Mouse (Mus musculus) neural tube, embryonic 11.5 days (tissue): ENCODE measurements around the gene Mdh2. TPM values are rescaled to one million over a fixed set of nuclear protein-coding genes. Genes with fewer than 3 reads are reported as not detected.

Source experiments
- ATAC-seq: fragments of 200-750 bp; cut with Nextera tagmentation; 2 replicates; pipeline ENCODE4 v1.8.0; 2017; ENCODE audit warnings: moderate number of reproducible peaks, mild to moderate bottlenecking, moderate TSS enrichment, moderate library complexity; ENCODE audit not compliant: insufficient read depth, low FRiP score, low TSS enrichment
- DNase-seq: peaks from one replicate; pipeline ENCODE4 v3.0.0-alpha.2; 2015; ENCODE audit warnings: low spot score
- H3K27ac ChIP-seq: fragments of 300-500 bp; sonication (generic); 2 replicates; pipeline ENCODE4 v1.5.1; 2014; ENCODE audit warnings: low read depth, mild to moderate bottlenecking, low read length
- H3K27me3 ChIP-seq: fragments of 300-500 bp; sonication (generic); 2 replicates; pipeline ENCODE4 v1.6.1; 2014; ENCODE audit warnings: mild to moderate bottlenecking, low read length, mixed read lengths; ENCODE audit not compliant: control insufficient read depth, insufficient read depth
- H3K36me3 ChIP-seq: fragments of 300-500 bp; sonication (generic); 2 replicates; pipeline ENCODE4 v1.6.1; 2014; ENCODE audit warnings: mild to moderate bottlenecking, low read length, moderate library complexity, mixed read lengths; ENCODE audit not compliant: control insufficient read depth, insufficient read depth
- H3K4me1 ChIP-seq: fragments of 300-500 bp; sonication (generic); 2 replicates; pipeline ENCODE4 v1.6.1; 2014; ENCODE audit warnings: low read length, mixed read lengths; ENCODE audit not compliant: control insufficient read depth, insufficient read depth
- H3K4me2 ChIP-seq: fragments of 300-500 bp; sonication (generic); 2 replicates; pipeline ENCODE4 v1.6.1; 2014; ENCODE audit warnings: low read depth, mild to moderate bottlenecking, moderate library complexity
- H3K4me3 ChIP-seq: fragments of 300-500 bp; sonication (generic); 2 replicates; pipeline ENCODE4 v1.5.1; 2014; ENCODE audit warnings: low read depth, low read length
- H3K9ac ChIP-seq: fragments of 300-500 bp; sonication (generic); 2 replicates; pipeline ENCODE4 v1.6.1; 2014; ENCODE audit warnings: mild to moderate bottlenecking, low read length
- H3K9me3 ChIP-seq: fragments of 300-500 bp; sonication (generic); 2 replicates; pipeline ENCODE4 v1.6.1; 2016; ENCODE audit warnings: low read length; ENCODE audit not compliant: control insufficient read depth
- WGBS: fragments of 180-500 bp; shearing (Covaris S2); extraction: QIAGEN DNeasy Blood & Tissue Kit; methylation state at CpG from one replicate; pipeline ENCODE4 v1.1.7; 2014; 5-methylcytosine and 5-hydroxymethylcytosine counted together
- polyA plus RNA-seq: library from polyadenylated mRNA; unstranded; fragments of >200 nt; fragmentation: Nextera tagmentation; extraction: Ambion mirVana; gene quantifications from 2 replicates; pipeline ENCODE4 v1.2.1, GENCODE M21; 2014

The Mdh2 gene
- polyA plus RNA-seq, 1 experiment from 2014 or later = 630 TPM

DNA sequence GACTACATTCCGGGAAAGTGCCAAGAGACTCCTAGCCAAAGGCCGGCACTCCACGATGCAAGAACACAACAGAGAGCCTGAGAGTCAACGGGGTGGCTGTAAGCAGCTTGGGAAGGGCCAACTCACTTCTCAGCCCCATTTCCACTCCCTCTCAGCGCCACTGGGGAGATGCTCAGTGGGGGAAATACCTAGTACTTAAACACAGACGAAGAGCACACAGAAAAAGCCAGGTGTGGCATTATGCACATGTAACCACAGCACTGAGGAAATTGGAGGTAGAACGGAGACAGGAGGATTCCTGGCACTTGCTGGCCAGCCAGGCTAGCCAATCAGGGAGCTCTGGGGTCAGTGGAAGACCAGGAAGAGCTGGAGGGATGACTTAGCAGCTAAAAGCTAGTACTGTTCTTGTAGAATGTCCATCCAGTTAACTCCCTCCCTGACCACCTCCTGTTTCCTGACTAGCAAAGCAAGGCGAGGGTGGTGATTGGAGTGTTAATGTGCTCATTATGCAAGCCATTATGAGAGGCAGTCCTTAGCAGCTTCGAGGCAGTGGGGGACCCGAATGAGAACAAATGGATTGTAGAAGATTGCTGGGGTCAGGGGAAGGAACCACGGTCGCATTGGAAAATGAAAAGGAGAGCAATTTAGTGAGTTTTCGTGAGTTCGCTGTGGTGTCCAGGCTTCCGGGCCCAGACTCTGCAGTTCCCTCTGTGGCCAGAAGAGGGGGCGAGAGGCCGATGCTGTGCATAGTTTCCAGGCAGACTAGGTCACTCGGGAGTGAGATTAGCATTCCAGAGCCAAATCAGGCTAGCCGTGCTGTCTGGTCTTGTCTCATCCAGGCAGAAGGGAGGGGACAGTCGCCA is 15.9 kb downstream of the Mdh2 start:
- peak overlapping the region; percentile 35 for H3K4me2 ChIP-seq
- H3K4me1 ChIP-seq = peaks cover 4% of the 10 kb centered on the region; the same call in 1 of the 2 replicates
- WGBS = 9% methylated on average over 20 of the region's 20 CpGs
- peak overlapping the region; percentile 49 for H3K9ac ChIP-seq
- H3K27ac ChIP-seq = peak overlapping the region; percentile 82
- DNase-seq (peak; percentile 89), ATAC-seq (peak; percentile 90)
- H3K9me3 ChIP-seq = no peaks in the 10 kb centered on the region
- H3K4me3 ChIP-seq = no peak overlapping the region
- no peaks in the 10 kb centered on the region for H3K27me3 ChIP-seq
- peaks cover 13% of the 10 kb centered on the region for H3K36me3 ChIP-seq

DNA sequence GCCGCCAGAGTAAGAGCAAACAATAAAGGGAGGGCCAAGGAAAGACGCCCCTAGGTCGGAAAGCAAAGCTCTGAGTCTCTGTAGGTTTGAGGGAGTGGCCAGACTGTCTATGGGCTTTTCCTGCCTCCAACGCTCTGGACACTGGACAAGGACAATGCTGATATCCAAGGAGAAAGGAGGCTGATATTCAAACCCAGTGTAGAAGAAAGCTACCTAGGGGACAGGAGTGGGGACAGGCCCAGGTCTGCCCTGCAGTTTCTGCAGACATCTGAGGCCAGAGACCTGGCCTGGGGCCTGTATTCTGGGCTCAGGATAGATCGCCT is 16.5 kb downstream of the Mdh2 start:
- Histone ChIP-seq H3K36me3 (peaks cover 8% of the 10 kb centered on the region; the same call in 1 of the 2 replicates), H3K9me3 (no peaks in the 10 kb centered on the region), H3K4me2 (peak overlapping the region; percentile 35), H3K27me3 (no peaks in the 10 kb centered on the region), H3K4me3 (no peak overlapping the region), H3K27ac (peak overlapping the region; percentile 82), H3K4me1 (peaks cover 4% of the 10 kb centered on the region; the same call in 1 of the 2 replicates), H3K9ac (peak overlapping the region; percentile 44)
- ATAC-seq (peak; percentile 63; the same call in 1 of the 2 replicates), DNase-seq (no peak)
- WGBS = 12% methylated on average over 5 of the region's 5 CpGs

DNA sequence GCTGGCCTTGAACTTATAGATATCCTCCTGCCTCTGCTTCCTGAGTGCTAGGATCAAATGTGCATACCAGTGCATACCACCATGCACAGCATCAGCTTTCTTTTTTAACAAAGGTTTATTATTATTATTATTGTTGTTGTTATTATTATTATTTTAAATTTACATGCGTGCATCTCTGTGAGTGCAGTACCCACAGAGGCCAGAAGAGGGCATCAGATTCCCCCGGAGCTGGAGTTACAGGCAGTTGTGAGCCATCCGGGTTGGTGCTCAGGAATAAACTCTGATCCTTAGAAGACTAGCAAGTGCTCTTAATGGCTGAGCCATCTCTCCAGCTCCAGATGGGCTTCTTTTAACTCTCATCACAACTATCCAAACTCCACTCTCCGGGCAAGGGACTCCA is 21.5 kb downstream of the Mdh2 start:
- Histone ChIP-seq H3K27me3 (no peaks in the 10 kb centered on the region), H3K4me3 (no peak overlapping the region), H3K4me1 (peaks cover 8% of the 10 kb centered on the region; the same call in 1 of the 2 replicates), H3K36me3 (no peaks in the 10 kb centered on the region), H3K9me3 (no peaks in the 10 kb centered on the region), H3K4me2 (no peak overlapping the region), H3K27ac (no peak overlapping the region), H3K9ac (no peak overlapping the region)
- whole genome bisulfite sequencing = 48% methylated on average over 4 of the region's 4 CpGs
- no peak for ATAC-seq
- no peak for DNase-seq

DNA sequence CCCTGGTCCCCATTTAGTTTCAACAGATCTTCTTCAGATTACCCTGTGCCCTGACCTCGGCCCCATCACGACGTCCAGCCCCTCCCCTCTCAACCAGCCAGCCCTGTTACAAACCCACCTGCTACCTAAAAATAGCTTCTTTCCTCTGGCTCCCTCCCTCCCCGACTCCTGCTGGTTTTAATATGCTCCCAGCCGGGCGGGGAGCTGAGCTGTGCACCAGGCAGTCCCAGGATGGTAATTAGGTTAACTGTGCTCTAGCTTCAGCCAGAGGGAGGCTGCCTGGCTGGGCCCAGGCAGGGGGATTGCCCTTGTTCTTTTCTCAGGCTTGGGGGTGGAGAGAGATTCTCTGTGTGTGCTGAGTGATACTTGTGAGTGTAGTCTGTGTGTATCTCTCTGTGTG is 22.6 kb downstream of the Mdh2 start:
- WGBS = 1% methylated on average over 6 of the region's 6 CpGs
- DNase-seq = peak; percentile 56
- no peaks in the 10 kb centered on the region for H3K9me3 ChIP-seq
- ATAC-seq = peak; percentile 38; the same call in 1 of the 2 replicates
- peaks cover 8% of the 10 kb centered on the region; the same call in 1 of the 2 replicates for H3K4me1 ChIP-seq
- H3K4me3 ChIP-seq = no peak overlapping the region
- H3K27me3 ChIP-seq = no peaks in the 10 kb centered on the region
- no peak overlapping the region for H3K4me2 ChIP-seq
- H3K9ac ChIP-seq = no peak overlapping the region
- no peaks in the 10 kb centered on the region for H3K36me3 ChIP-seq
- H3K27ac ChIP-seq = 0 out of 2 replicates have a peak overlapping the region, but pooled peaks have one; percentile 35

DNA sequence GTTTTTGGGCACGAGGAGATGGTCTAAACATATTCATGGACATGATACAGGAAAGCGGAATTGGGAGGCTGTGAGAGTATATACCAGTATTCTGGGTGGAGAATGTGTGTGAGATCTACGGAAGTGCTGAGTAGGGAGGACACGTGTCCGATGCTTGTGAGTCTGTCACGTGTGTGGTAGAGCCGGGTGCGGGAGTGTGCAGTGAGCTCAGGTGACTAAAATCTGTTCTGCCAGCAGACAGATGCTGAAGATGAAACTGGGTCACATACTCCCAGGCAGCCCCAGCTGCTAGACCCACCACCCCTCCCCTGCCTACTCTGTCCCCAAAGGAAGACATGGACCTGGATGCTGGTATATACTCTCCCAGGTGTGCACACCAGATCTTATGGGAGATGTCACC is 24.4 kb downstream of the Mdh2 start:
- no peaks in the 10 kb centered on the region for H3K36me3 ChIP-seq
- WGBS = 93% methylated on average over 8 of the region's 8 CpGs
- ATAC-seq (no peak), DNase-seq (no peak)
- no peak overlapping the region for H3K4me3 ChIP-seq
- no peaks in the 10 kb centered on the region for H3K9me3 ChIP-seq
- H3K27me3 ChIP-seq = no peaks in the 10 kb centered on the region
- no peak overlapping the region for H3K4me2 ChIP-seq
- no peak overlapping the region for H3K9ac ChIP-seq
- H3K4me1 ChIP-seq = peaks cover 8% of the 10 kb centered on the region; the same call in 1 of the 2 replicates
- H3K27ac ChIP-seq = no peak overlapping the region

DNA sequence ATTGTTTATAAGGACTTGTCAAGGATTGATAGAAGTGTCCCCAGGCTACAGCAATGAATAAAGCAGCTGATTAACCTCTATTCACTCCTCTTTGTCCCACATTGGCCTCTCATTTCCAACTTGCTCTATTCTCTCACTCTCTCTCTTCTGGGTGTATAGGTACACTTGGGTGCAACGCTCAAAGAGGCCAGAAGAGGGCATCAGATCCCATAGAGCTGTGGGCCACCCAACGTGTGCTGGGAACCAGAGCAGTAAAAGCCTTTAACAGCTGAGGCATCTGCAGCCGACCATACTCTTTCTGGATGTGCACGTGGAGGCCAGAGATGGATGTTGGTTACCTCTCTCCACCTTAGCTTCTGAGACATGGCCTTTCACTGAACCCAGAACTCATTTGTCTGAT is 24.9 kb downstream of the Mdh2 start:
- Histone ChIP-seq H3K4me1 (peaks cover 8% of the 10 kb centered on the region; the same call in 1 of the 2 replicates), H3K36me3 (no peaks in the 10 kb centered on the region), H3K4me2 (no peak overlapping the region), H3K4me3 (no peak overlapping the region), H3K9me3 (no peaks in the 10 kb centered on the region), H3K27ac (no peak overlapping the region), H3K9ac (no peak overlapping the region), H3K27me3 (no peaks in the 10 kb centered on the region)
- DNase-seq = no peak
- 65% methylated on average over 4 of the region's 4 CpGs for WGBS
- no peak for ATAC-seq

DNA sequence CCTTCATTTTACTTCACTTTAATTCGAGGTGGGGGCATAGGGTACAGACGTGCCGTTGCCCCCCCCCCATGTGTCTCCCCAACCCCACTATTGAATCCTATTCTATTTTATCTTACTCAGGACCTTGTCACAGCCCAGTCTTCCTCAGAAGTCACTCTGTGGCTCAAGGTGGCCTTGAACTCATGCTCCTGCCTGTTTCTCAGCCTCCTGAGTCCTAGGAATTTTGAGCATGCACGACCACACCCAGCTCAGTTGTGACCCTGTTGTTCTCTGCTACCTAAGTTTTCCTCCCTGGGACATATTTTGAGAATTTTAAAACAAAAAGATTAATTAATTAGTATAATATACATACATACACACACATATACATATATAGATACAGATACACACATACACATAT is 25.4 kb downstream of the Mdh2 start:
- Histone ChIP-seq H3K36me3 (no peaks in the 10 kb centered on the region), H3K4me1 (peaks cover 8% of the 10 kb centered on the region; the same call in 1 of the 2 replicates), H3K4me2 (no peak overlapping the region), H3K27ac (no peak overlapping the region), H3K9ac (no peak overlapping the region), H3K27me3 (no peaks in the 10 kb centered on the region), H3K4me3 (no peak overlapping the region), H3K9me3 (no peaks in the 10 kb centered on the region)
- ATAC-seq = no peak
- WGBS = 85% methylated on average over 4 of the region's 4 CpGs
- DNase-seq = no peak

DNA sequence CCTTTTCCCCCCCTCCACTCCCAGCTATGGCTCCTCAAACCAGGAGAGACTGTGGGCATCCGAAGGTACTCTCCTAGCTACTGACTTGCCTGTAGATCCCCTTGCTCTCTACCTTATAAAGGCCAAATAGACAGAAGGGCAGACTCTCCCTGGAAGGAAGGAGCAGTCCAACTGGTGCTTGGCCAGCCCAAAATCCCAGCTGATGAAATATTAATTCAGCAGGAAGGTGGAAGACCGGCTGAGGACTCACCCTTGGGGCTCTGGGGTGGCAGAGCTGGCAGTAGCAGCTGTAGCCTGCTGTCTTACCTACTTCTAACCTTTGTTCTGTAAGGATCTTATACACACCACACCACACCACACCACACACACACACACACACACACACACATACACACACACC is 26.5 kb downstream of the Mdh2 start:
- DNase-seq = no peak
- WGBS = 58% methylated on average over 2 of the region's 2 CpGs
- H3K36me3 ChIP-seq = no peaks in the 10 kb centered on the region
- no peak overlapping the region for H3K4me3 ChIP-seq
- H3K9me3 ChIP-seq = no peaks in the 10 kb centered on the region
- no peaks in the 10 kb centered on the region for H3K27me3 ChIP-seq
- no peak overlapping the region for H3K9ac ChIP-seq
- H3K4me1 ChIP-seq = peaks cover 8% of the 10 kb centered on the region; the same call in 1 of the 2 replicates
- no peak overlapping the region for H3K27ac ChIP-seq
- H3K4me2 ChIP-seq = no peak overlapping the region
- no peak for ATAC-seq
